Mouse (Mus musculus) thymus, adult 2 months (tissue): ENCODE measurements around the gene Stat2.

ENCODE experiments used
- CTCF ChIP-seq: fragments of 200-500 bp; IDR thresholded peaks from 2 replicates; pipeline ENCODE4 v1.5.1; 2012; ENCODE audit warnings: mild to moderate bottlenecking, control low read depth, low read length, moderate library complexity, borderline replicate concordance; ENCODE audit not compliant: control insufficient read depth, poor library complexity, insufficient read depth; ENCODE audit errors: extremely low read depth
- POLR2A ChIP-seq: fragments of 200-500 bp; IDR thresholded peaks from 2 replicates; pipeline ENCODE4 v1.6.1; 2012; ENCODE audit warnings: mild to moderate bottlenecking, low read length, control low read depth, moderate library complexity; ENCODE audit not compliant: control insufficient read depth, poor library complexity, insufficient read depth; ENCODE audit errors: extremely low read depth

DNA sequence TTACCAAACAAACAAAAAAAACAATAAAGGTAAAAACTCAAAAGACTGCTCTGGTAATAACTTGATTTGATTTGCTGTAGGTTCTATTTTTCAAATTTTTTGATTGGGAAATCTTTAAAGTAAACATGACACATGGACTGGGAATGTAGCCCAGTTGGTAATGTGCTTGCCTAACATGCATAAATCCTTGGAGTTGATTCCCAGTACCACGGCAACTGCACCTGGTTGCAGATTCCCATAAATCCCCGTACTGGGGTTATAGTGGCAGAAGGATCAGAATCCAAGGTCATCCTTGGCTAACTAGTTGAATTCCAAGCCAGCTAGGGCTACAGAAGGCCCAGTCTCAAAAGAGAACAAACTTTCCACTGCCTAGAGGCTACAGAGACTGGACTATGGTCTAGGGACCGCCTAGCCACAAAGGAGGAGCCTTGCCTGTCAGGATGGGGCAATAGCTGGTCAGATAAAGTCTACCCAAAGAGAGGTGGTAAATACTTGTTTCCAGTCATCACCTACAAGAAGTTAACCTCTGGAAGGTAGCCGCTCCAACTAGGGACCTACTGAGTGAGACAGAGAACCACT is 16.6 kb upstream of the Stat2 start, which contains the start of gene Apon:
- TF ChIP-seq CTCF (no peak), POLR2A (no peak)
